Mouse (Mus musculus) liver, embryonic 14.5 days (tissue): Measurements from ENCODE around the gene Dppa5a. TPM values are rescaled to one million over a fixed set of nuclear protein-coding genes. Genes with fewer than 3 reads are reported as not detected.

Experiments used
- ATAC-seq: fragments of 200-750 bp; cut with Nextera tagmentation; 2 replicates; pipeline ENCODE4 v1.8.0; 2017; ENCODE audit warnings: moderate number of reproducible peaks, mild to moderate bottlenecking, moderate library complexity; ENCODE audit not compliant: insufficient read depth
- DNase-seq, 3 experiments: peaks; one replicate each; pipeline ENCODE4 v3.0.0-alpha.2; 2012 to 2013; ENCODE audit warnings: low read depth in 3 of 3, low spot score in 3 of 3
- H3K27ac ChIP-seq: fragments of 300-500 bp; sonication (generic); 2 replicates; pipeline ENCODE4 v1.5.1; 2014; ENCODE audit warnings: moderate library complexity, mild to moderate bottlenecking, control low read depth, inconsistent platforms
- H3K27me3 ChIP-seq: fragments of 300-500 bp; sonication (generic); 2 replicates; pipeline ENCODE4 v1.6.1; 2014; ENCODE audit warnings: mild to moderate bottlenecking, low read length, moderate library complexity; ENCODE audit not compliant: control insufficient read depth, insufficient read depth
- H3K36me3 ChIP-seq: fragments of 300-500 bp; sonication (generic); replicated peaks from 2 replicates; pipeline ENCODE4 v1.6.1; 2014; ENCODE audit warnings: low read depth; ENCODE audit not compliant: control insufficient read depth, insufficient read depth
- H3K4me1 ChIP-seq, 2 experiments: fragments of 200-500 bp in 1 of 2; fragments of 300-500 bp in 1 of 2; sonication (generic) in 1 of 2; replicated peaks; 2 replicates each; pipeline ENCODE4 v1.6.1; 2012 to 2014; ENCODE audit warnings: antibody characterized with exemption in 1 of 2, inconsistent platforms in 1 of 2, low read length in 1 of 2; ENCODE audit not compliant: control insufficient read depth in 2 of 2, insufficient read depth in 2 of 2
- H3K4me2 ChIP-seq: fragments of 300-500 bp; sonication (generic); 2 replicates; pipeline ENCODE4 v1.6.1; 2014; ENCODE audit warnings: low read depth, mild to moderate bottlenecking, control low read depth, moderate library complexity
- H3K4me3 ChIP-seq, 2 experiments: fragments of 200-500 bp in 1 of 2; fragments of 300-500 bp in 1 of 2; sonication (generic) in 1 of 2; 2 replicates each; pipeline ENCODE4 v1.5.1; 2012 to 2014; ENCODE audit warnings: low read depth in 2 of 2, low read length in 2 of 2, mild to moderate bottlenecking in 2 of 2, control low read depth in 1 of 2, inconsistent platforms in 1 of 2, moderate library complexity in 1 of 2; ENCODE audit not compliant: insufficient read depth in 1 of 2
- H3K9ac ChIP-seq: fragments of 300-500 bp; sonication (generic); replicated peaks from 2 replicates; pipeline ENCODE4 v1.6.1; 2014; ENCODE audit warnings: mild to moderate bottlenecking, control low read depth, moderate library complexity
- H3K9me3 ChIP-seq: fragments of 300-500 bp; sonication (generic); 2 replicates; pipeline ENCODE4 v1.6.1; 2016; ENCODE audit warnings: low read length, mixed read lengths; ENCODE audit not compliant: control insufficient read depth
- CTCF ChIP-seq: IDR thresholded peaks from 2 replicates; pipeline ENCODE4 v1.5.1; 2016; ENCODE audit warnings: antibody characterized with exemption, low read depth, control low read depth
- EP300 ChIP-seq: IDR thresholded peaks from 2 replicates; pipeline ENCODE4 v1.6.1; 2016; ENCODE audit warnings: antibody characterized with exemption, low read depth
- WGBS: fragments of 180-500 bp; shearing (Covaris S2); extraction: QIAGEN DNeasy Blood & Tissue Kit; methylation state at CpG from one replicate; pipeline ENCODE4 v1.1.7; 2014; ENCODE audit not compliant: insufficient replicate concordance; 5-methylcytosine and 5-hydroxymethylcytosine counted together
- polyA plus RNA-seq, 2 experiments: library from polyadenylated mRNA; depleted of rRNA in 1 of 2; stranded (reverse) in 1 of 2; unstranded in 1 of 2; fragments of >200 nt; fragmentation: Nextera tagmentation in 1 of 2; extraction: Ambion mirVana in 1 of 2; gene quantifications; 2 replicates each; pipeline versions ENCODE4 v1.2.1 to v1.2.3; 2012 to 2014

Gene Dppa5a
- polyA plus RNA-seq, 2 experiments = not detected

DNA sequence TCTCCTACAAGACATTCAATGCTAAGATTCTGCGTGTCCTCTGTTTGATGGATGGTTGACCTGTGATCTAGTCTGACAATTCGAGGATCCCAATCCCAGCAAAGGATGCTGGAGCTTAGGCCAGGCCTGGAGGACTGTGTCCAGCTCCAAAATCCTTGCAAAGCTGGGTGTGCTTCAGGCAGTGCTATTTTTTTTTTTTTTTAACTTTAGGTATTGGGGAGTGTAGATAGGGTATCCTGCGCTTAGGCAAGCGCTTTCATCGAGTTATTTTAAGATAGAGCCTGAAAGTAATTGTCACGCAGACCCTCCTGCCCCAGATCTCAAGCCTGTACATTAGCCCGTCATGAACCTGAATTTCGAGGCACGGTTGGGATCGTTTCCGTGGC lies 27.3 kb upstream of the Dppa5a start:
- no peak for TF ChIP-seq EP300
- TF ChIP-seq CTCF = no peak
- Histone ChIP-seq H3K36me3 (no peaks in the 10 kb centered on the region), H3K4me1 (no peaks in the 10 kb centered on the region), H3K4me2 (no peak overlapping the region), H3K27me3 (peaks cover 43% of the 10 kb centered on the region), H3K9ac (no peak overlapping the region), H3K4me3 (no peak overlapping the region), H3K27ac (no peak overlapping the region), H3K9me3 (no peaks in the 10 kb centered on the region)
- WGBS = 33% methylated on average over 11 of the region's 11 CpGs
- no peak for ATAC-seq
- no peak for DNase-seq

DNA sequence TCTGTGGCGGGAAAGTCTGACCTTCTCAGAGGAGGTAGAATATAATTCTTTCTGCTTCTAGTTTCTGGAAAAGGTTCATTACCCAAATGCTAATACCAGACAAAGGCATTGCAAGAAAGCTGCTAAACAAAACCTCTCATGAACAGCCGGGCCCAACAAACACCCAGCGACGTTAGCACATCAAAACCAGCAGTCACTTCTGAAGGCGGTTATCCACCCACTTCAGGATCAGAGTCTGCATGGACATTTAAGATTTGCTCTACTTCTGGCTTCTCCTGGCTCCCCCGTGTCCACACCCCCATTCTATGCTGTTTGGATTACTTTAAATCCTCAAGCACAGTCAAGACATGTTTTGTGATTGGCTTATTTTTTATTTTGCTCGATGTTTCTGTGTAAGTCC lies 26.6 kb upstream of the Dppa5a start:
- no peaks in the 10 kb centered on the region for H3K9me3 ChIP-seq
- 41% methylated on average over 7 of the region's 7 CpGs for WGBS
- no peak for ATAC-seq
- no peaks in the 10 kb centered on the region for H3K36me3 ChIP-seq
- no peak for DNase-seq
- H3K4me1 ChIP-seq = no peaks in the 10 kb centered on the region
- H3K27ac ChIP-seq = no peak overlapping the region
- no peak overlapping the region for H3K9ac ChIP-seq
- no peak for TF ChIP-seq CTCF
- no peak for TF ChIP-seq EP300
- H3K4me2 ChIP-seq = no peak overlapping the region
- H3K4me3 ChIP-seq = no peak overlapping the region
- peaks cover 43% of the 10 kb centered on the region for H3K27me3 ChIP-seq

DNA sequence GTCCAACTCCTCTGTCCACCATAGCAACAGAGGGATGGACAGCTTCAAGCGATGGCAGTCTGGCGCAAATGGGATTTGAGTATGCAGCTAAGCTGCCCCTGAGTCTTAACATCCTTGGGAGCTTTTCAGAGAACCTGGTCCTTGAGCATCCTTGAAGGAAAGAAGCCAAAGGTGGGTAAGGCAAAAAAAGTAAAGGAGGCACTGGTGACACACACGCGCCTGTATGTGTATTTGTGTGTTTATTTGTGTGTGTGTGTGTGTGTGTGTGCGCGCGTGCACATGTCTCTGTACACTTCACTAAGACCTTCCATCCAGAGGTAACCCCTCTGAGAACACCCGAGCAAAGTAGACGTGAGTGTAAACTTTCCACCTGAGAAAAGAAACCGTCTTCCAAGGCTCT lies 25.8 kb upstream of the Dppa5a start:
- Histone ChIP-seq H3K4me2 (no peak overlapping the region), H3K9ac (no peak overlapping the region), H3K9me3 (no peaks in the 10 kb centered on the region), H3K27ac (no peak overlapping the region), H3K27me3 (peaks cover 43% of the 10 kb centered on the region), H3K36me3 (no peaks in the 10 kb centered on the region), H3K4me3 (no peak overlapping the region), H3K4me1 (no peaks in the 10 kb centered on the region)
- no peak for TF ChIP-seq EP300
- no peak for TF ChIP-seq CTCF
- DNase-seq (no peak), ATAC-seq (no peak)
- WGBS = 74% methylated on average over 10 of the region's 10 CpGs

DNA sequence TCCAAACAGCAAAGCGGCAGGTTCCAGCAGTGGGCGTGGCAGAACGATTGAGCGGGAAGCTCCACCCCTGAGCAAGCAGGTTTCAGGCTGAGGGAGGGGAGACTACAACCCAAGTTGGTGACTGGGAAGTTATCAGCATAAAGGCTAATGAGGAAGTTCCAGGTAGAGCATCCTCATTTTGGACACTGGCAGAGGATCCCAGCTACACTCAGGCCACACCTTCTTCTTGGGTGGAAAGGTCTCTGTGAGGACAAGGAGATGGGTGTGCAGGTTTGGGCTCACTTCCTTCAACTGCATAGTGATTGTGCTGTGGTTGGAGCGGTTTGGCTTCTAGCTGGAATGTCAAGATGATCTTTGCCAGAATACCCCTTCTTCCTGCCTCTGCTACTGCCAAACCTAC lies 22.0 kb upstream of the Dppa5a start:
- 32% methylated on average over 5 of the region's 5 CpGs for WGBS
- no peak overlapping the region for H3K4me3 ChIP-seq
- H3K36me3 ChIP-seq = no peaks in the 10 kb centered on the region
- peaks cover 15% of the 10 kb centered on the region for H3K27me3 ChIP-seq
- H3K9me3 ChIP-seq = no peaks in the 10 kb centered on the region
- no peak for TF ChIP-seq CTCF
- no peak for TF ChIP-seq EP300
- H3K9ac ChIP-seq = no peak overlapping the region
- ATAC-seq = no peak
- DNase-seq = no peak
- no peak overlapping the region for H3K27ac ChIP-seq
- no peak overlapping the region for H3K4me2 ChIP-seq
- no peaks in the 10 kb centered on the region for H3K4me1 ChIP-seq

DNA sequence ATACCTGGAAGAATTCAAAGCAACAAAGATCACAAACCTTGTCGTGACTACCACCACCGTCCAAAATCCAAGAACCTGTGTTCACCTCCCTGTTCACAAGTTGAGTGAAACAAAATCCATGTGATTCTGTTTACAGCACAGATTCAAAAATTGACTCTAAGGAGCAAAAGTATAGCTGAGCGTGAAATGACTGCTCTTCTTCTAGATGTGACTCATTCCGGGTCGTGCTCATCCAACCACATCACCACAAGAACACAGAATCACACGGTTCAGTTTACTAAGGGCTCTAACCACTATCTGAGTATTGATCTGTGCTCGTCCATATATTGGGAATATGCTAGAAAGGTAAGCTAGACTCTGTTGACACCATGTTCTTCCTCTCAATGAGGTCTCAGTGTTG lies 19.0 kb upstream of the Dppa5a start:
- H3K27me3 ChIP-seq = no peaks in the 10 kb centered on the region
- no peak for ATAC-seq
- no peak overlapping the region for H3K9ac ChIP-seq
- H3K9me3 ChIP-seq = no peaks in the 10 kb centered on the region
- TF ChIP-seq EP300 (no peak), CTCF (no peak)
- 63% methylated on average over 7 of the region's 7 CpGs for WGBS
- DNase-seq = no peak
- H3K27ac ChIP-seq = no peak overlapping the region
- H3K4me1 ChIP-seq = no peaks in the 10 kb centered on the region
- H3K36me3 ChIP-seq = no peaks in the 10 kb centered on the region
- no peak overlapping the region for H3K4me3 ChIP-seq
- H3K4me2 ChIP-seq = no peak overlapping the region

DNA sequence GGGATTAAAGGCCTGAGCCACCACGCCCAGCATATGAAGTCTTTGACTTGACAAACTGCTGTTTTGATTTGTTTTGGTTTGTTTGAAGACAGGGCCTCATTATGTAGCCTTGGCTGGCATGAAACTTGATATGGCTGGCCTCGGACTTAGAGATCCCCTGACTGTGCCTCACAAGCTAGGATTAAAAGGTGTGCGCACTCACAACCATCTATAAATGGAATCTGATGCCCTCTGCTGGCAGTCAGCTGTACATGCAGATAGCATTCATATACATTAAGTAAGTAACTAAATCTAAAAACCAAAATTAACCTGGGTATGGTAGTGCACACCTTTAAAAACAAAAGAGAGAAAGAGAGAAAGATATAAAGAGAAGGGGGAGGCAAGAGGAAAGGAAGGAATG lies 17.9 kb upstream of the Dppa5a start:
- no peaks in the 10 kb centered on the region for H3K36me3 ChIP-seq
- no peak overlapping the region for H3K27ac ChIP-seq
- H3K9ac ChIP-seq = no peak overlapping the region
- TF ChIP-seq EP300 = no peak
- TF ChIP-seq CTCF = peak; percentile 58
- DNase-seq = no peak
- no peaks in the 10 kb centered on the region for H3K27me3 ChIP-seq
- H3K4me3 ChIP-seq = no peak overlapping the region
- no peaks in the 10 kb centered on the region for H3K4me1 ChIP-seq
- H3K9me3 ChIP-seq = no peaks in the 10 kb centered on the region
- 36% methylated on average over 3 of the region's 3 CpGs for WGBS
- no peak overlapping the region for H3K4me2 ChIP-seq
- no peak for ATAC-seq
